Mouse (Mus musculus) common myeloid progenitor, adult 5-6 weeks (primary cell): Measurements from ENCODE around the gene Igsf8. TPM values are rescaled to one million over a fixed set of nuclear protein-coding genes. Genes with fewer than 3 reads are reported as not detected.

ENCODE experiments used
- ATAC-seq: replicated peaks from 2 replicates; pipeline ENCODE4 v1.8.0; 2016; ENCODE audit warnings: low read depth, mild to moderate bottlenecking, moderate TSS enrichment, inconsistent platforms; ENCODE audit not compliant: poor library complexity, severe bottlenecking
- total RNA-seq: library from RNA; stranded (forward); fragments of 200-1000, 187-1606 nt; gene quantifications from 2 replicates; pipeline ENCODE4 v1.2.3, GENCODE M21; 2017

Gene Igsf8
- total RNA-seq, 1 experiment from 2014 or later, result 18.2 TPM

- no peak for ATAC-seq
Observed at GRCm38 (mm10) chr1:172271765-172272164, 10.3 kb downstream of the Igsf8 start.

DNA sequence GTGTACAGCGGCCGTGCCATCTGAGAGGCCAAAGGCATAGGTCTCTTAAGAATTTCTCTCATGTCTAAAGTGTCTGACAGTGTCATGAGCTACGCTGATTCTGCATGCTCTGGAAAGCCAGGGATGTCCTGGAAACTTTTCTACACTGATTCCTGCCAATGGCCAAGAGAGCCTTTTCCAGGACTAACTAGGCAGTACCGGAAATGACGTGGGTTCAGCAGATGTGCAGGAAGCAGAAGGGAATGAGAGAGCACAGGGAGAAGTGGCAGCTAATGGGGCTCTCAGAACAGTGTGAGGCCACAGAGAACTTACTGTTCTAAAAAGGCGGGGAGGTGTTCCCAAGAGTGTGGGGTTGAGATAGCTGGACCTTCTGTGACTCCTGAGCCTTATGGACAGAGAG lies 11.9 kb downstream of the Igsf8 start:
- no peak for ATAC-seq

DNA sequence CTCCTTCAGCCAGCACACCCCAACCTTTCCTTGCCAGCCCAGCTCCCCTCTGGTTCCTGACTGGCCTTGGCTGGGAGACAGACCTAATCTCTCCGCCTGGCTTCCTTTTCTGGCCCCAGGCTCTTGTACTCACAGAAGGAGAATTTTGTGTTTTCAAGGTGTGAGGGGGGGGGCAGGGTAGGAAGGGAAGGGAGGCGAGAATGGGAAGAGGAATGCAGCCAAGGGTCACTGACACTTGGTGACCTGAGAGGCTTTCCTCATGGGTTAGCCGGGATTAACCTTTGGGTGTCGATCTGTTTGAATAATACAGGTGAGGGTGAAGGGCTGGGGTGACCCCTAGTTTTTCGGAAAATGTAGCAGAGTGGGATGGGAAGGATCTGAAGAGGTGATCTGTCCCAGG lies 12.7 kb downstream of the Igsf8 start:
- ATAC-seq, result no peak

GRCm38 (mm10) chr1:172274547-172274946 lies 13.1 kb downstream of the Igsf8 start:
- no peak for ATAC-seq

DNA sequence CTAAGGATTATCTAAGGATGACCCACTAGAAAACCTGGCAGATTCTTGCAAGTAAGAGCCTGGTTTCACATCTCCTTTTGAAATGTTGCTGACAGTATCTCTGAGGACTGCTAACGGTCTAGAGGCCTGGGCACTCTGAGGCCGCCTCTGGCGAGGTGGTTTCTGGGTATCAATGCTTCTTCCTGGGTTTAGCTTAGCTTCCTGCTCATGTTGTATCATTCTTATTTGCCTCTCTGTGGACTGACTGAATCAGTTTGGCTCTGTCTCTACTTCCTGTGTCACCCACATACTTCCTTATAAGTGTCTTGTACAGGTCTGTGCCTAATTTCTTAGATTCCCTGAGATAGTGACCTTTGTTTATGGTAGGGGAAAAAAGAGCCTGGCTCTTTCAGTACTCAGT lies 15.7 kb downstream of the Igsf8 start:
- ATAC-seq, result peak; percentile 91

GRCm38 (mm10) chr1:172278328-172278727 lies 16.9 kb downstream of the Igsf8 start:
- no peak for ATAC-seq

GRCm38 (mm10) chr1:172279768-172280509 lies 18.5 kb downstream of the Igsf8 start:
- no peak for ATAC-seq

DNA sequence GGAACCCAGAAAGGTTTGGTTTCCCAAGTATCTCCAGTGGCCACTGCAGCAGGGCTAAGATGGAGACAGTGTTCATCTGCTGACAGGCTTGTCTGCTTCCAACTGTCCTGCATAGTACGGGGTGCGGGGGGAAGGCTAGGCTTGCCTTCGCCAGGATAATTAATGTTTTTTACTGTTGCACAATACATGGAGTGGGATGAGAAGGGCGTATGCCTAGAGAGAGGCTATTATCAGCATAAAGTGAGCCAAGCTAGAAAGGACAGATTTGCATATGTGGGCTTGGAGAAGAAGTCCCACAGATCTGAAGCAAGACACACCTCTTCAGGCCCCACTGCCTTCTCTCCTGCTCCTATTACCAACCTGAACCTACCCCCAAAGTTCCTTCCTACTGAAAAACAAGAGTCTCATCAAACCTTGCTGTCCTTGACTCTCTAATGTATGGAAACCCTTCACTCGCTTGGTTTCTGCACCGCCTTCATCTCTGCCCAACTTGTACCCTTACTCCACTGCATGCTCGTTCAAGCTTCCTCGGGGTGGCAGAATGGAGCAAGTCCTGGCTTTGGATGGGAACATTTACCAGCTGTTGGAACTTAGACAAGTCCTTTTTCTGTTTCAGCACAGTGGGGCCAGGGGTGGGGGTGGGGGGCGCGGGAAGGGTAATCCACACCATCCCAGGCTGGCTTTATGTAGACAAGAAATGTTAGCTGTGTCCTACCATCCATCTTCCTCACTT lies 20.2 kb downstream of the Igsf8 start:
- ATAC-seq, result no peak

GRCm38 (mm10) chr1:172283073-172283472 lies 21.6 kb downstream of the Igsf8 start:
- ATAC-seq, result no peak

DNA sequence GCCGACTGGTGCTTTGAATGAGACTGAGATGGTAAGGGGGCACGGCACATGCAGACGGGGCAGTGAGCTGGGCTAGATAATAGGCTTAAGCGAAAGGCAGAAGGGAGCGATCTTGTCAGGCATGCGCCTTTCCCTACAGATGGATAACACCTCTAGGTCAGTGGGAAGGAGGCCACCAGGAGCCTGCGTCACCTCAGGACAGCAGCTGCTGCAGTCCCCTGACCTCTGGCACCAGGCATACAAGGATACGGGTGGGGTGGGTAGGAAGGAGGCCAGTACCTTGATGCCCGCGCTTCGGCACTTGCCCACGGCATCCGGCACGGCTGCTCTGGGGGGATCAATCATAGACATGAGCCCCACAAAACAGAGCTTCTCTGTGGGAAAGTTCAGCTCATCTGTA lies 22.8 kb downstream of the Igsf8 start:
- no peak for ATAC-seq

GRCm38 (mm10) chr1:172286740-172287139 lies 25.3 kb downstream of the Igsf8 start:
- no peak for ATAC-seq

DNA sequence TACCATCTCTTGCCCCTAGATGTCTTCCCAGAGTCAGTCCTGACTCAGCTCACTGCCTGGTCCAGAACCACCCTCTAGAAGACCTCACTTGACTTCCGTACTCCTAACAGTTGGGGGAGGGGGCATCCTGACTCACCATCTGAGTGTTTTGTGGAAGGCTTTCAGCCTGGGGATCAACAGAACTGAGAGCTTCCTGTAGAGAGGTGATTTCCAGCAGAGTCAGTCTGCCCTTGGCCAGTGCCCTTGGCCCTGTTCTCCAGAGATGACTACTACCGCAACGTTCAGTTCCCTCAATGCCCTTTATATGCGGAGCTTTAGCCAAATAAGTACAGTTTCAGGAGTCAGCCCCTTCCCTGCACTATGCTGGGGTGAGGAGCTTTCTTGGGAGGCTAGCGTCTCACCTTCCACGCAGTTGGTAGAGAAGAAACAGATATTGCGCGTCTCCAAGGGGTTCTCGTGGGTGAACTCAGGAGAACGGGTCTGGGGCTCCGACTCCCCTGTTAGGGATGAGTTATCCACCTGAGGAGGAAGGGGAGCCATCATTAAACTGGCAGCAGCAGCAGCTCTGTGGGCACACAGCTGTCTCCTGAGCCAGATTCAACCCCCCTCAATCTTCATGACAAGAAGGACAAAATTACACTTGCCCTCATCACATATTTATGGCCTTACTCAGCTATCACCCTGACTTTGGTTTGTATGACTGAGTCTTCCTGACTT lies 27.6 kb downstream of the Igsf8 start:
- ATAC-seq, result no peak

- no peak for ATAC-seq
Observed at GRCm38 (mm10) chr1:172289617-172289946, 28.1 kb downstream of the Igsf8 start.

DNA sequence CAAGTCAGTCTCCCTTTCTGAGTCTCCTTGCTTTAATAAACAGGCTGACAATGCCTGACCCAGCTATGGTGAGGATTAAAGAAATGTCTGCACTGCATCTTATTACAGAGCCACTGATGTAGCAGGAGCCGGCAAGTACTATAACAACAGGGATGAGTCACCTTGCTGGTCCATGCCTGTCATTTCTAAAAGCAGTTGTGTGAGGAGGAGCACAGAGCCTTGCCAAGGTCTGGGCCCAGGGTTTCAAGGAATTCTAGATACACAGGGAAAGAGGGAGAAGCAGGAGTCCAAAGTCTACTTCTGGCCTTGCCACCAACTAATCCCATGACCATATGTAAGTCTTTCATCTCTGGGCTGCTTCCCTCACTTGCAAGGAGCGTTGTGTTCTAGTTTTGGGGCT lies 31.4 kb downstream of the Igsf8 start:
- ATAC-seq, result no peak

- ATAC-seq, result no peak
Observed at GRCm38 (mm10) chr1:172293449-172293848, 32.0 kb downstream of the Igsf8 start.

DNA sequence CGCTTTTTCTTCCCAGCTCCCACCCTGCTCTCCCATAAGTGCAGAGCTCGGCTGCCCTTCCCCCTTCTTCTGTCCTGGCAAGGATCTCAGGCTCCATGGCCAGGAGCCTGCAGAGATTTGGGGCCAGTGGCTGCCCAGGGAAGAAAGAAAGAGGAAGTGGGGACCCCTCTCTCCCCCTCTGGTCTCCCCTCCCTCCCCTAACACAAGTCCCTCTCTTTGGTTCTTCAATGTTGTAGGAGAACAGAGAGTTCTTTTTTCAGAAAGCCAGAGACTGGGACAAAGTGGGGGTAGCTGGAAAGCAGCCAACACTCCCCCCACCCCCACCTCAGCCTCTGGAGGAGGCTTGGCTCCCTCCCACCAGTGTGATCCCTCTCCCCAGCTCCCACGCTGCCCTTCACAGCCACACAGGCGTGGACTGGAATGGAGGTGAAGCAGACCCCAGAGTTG lies 34.3 kb downstream of the Igsf8 start:
- peak; percentile 50; the same call in 1 of the 2 replicates for ATAC-seq

GRCm38 (mm10) chr1:172296816-172297510 lies 35.5 kb downstream of the Igsf8 start:
- ATAC-seq, result no peak

GRCm38 (mm10) chr1:172297611-172298537 lies 36.4 kb downstream of the Igsf8 start, which contains the start of gene Atp1a2:
Gene Atp1a2 (minus strand): TSS chr1:172298064.
- ATAC-seq, result no peak

DNA sequence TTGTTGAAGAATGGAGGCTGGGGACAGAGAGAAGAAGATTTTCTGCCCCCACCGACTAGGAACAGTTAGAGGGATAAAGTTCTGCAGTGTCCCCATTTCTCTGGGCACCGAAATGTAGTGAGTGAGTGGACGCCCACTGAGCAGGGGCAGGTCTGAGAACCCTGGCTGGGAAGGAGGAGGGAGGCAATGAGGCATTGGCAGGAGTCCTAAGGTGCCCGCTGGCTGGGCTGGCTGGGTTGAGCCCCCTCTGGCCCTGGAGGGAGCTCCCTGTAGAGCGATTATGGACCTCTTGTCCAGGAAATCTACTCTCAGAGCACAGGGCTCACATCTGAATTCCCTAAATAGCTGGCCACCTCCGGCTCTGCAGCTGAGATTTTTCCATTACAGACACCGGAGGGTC lies 38.1 kb downstream of the Igsf8 start:
- ATAC-seq, result no peak
